Mouse (Mus musculus) c-Kit-positive CD71-positive TER-119-positive erythroid progenitor cells, embryonic 14.5 days (primary cell): ENCODE measurements around the gene Hephl1.
"Not testable (repeated sequence)": the region's sequence is repeated elsewhere in the genome, so short reads cannot be mapped to it uniquely, and the experiment has no call there.

Experiments used
- DNase-seq: peaks from one replicate; pipeline ENCODE4 v3.0.0-alpha.2; 2013; ENCODE audit warnings: low spot score

The Hephl1 gene

GRCm38 (mm10) chr9:15112008-15112407 lies at the start of gene Hephl1:
TSS of gene Hephl1 (minus strand) at chr9:15112108.
- no peak for DNase-seq

GRCm38 (mm10) chr9:15149246-15149926 lies 37.5 kb upstream of the Hephl1 start:
- DNase-seq, result no peak

GRCm38 (mm10) chr9:15140546-15140945 lies 28.6 kb upstream of the Hephl1 start:
- no peak for DNase-seq

- no peak for DNase-seq
Measured at GRCm38 (mm10) chr9:15125897-15126296, 14.0 kb upstream of the Hephl1 start.

GRCm38 (mm10) chr9:15122431-15122830 lies 10.5 kb upstream of the Hephl1 start:
- DNase-seq, result no peak

- DNase-seq, result no peak
Measured at GRCm38 (mm10) chr9:15120841-15121358, 9.0 kb upstream of the Hephl1 start.

GRCm38 (mm10) chr9:15120209-15120608 lies 8.3 kb upstream of the Hephl1 start:
- DNase-seq, result no peak

GRCm38 (mm10) chr9:15119515-15119914 lies 7.6 kb upstream of the Hephl1 start:
- DNase-seq, result no peak

- no peak for DNase-seq
Measured at GRCm38 (mm10) chr9:15116165-15116564, 4.3 kb upstream of the Hephl1 start.

- no peak for DNase-seq
Measured at GRCm38 (mm10) chr9:15114102-15114501, 2.2 kb upstream of the Hephl1 start.

GRCm38 (mm10) chr9:15108101-15108500 lies 3.8 kb downstream of the Hephl1 start:
- DNase-seq, result no peak

- no peak for DNase-seq
Measured at GRCm38 (mm10) chr9:15105136-15105535, 6.8 kb downstream of the Hephl1 start.

GRCm38 (mm10) chr9:15103579-15104300 lies 8.2 kb downstream of the Hephl1 start:
- DNase-seq, result no peak

GRCm38 (mm10) chr9:15101531-15102161 lies 10.3 kb downstream of the Hephl1 start:
- no peak for DNase-seq

- not testable (repeated sequence) for DNase-seq
Measured at GRCm38 (mm10) chr9:15098421-15098820, 13.5 kb downstream of the Hephl1 start.

GRCm38 (mm10) chr9:15097172-15097571 lies 14.7 kb downstream of the Hephl1 start:
- peak; percentile 56 for DNase-seq

GRCm38 (mm10) chr9:15096161-15096560 lies 15.7 kb downstream of the Hephl1 start:
- DNase-seq, result no peak

GRCm38 (mm10) chr9:15095206-15095605 lies 16.7 kb downstream of the Hephl1 start:
- no peak for DNase-seq

GRCm38 (mm10) chr9:15068686-15069295 lies 43.1 kb downstream of the Hephl1 start:
- no peak for DNase-seq

- no peak for DNase-seq
Measured at GRCm38 (mm10) chr9:15067995-15068685, 43.8 kb downstream of the Hephl1 start.

GRCm38 (mm10) chr9:15064176-15064575 lies 47.7 kb downstream of the Hephl1 start:
- DNase-seq, result no peak

GRCm38 (mm10) chr9:15060847-15061246 lies 51.1 kb downstream of the Hephl1 start:
- no peak for DNase-seq
